Mouse (Mus musculus): ENCODE data around the gene Efnb1. TPM values are rescaled to one million over a fixed set of nuclear protein-coding genes. Genes with fewer than 3 reads are reported as not detected.

Gene Efnb1
- polyA plus RNA-seq, 1 experiment, result 32.6 TPM

- no peaks in the 10 kb centered on the region for H3K4me1 ChIP-seq (ENCODE audit: control insufficient read depth, insufficient read depth, low read length)
These were observed 16.8 kb downstream of the Efnb1 start for GRCm38 (mm10) chrX:99152566-99153265.

GRCm38 (mm10) chrX:99153266-99153646 is 17.3 kb downstream of the Efnb1 start:
- Histone ChIP-seq H3K4me3 (ENCODE audit: insufficient read depth, low read length) (no peak overlapping the region), H3K27ac (ENCODE audit: insufficient read depth, low read length) (no peak overlapping the region), H3K4me1 (ENCODE audit: control insufficient read depth, insufficient read depth, low read length) (no peaks in the 10 kb centered on the region)
- TF ChIP-seq POLR2A (IDR thresholded peaks at IDR 0.05; ENCODE audit: low read depth, low read length) (no peak), CTCF (IDR thresholded peaks at IDR 0.05; ENCODE audit: borderline replicate concordance, insufficient read depth, low read length) (no peak)

More at GRCm38 (mm10) chrX:99152566-99153265, 16.8 kb downstream of the Efnb1 start:
- Histone ChIP-seq H3K4me3 (ENCODE audit: insufficient read depth, low read length) (no peak overlapping the region), H3K27ac (ENCODE audit: insufficient read depth, low read length) (no peak overlapping the region)
- TF ChIP-seq POLR2A (IDR thresholded peaks at IDR 0.05; ENCODE audit: low read depth, low read length) (no peak), CTCF (IDR thresholded peaks at IDR 0.05; ENCODE audit: borderline replicate concordance, insufficient read depth, low read length) (no peak)

- TF ChIP-seq CTCF (IDR thresholded peaks at IDR 0.05; ENCODE audit: borderline replicate concordance, insufficient read depth, low read length), result no peak
- TF ChIP-seq POLR2A (IDR thresholded peaks at IDR 0.05; ENCODE audit: low read depth, low read length), result no peak
These were observed 18.4 kb downstream of the Efnb1 start for GRCm38 (mm10) chrX:99154358-99154757.

GRCm38 (mm10) chrX:99159020-99159419 is 23.1 kb downstream of the Efnb1 start:
- Histone ChIP-seq H3K4me1 (ENCODE audit: control insufficient read depth, insufficient read depth, low read length) (no peaks in the 10 kb centered on the region), H3K4me3 (ENCODE audit: insufficient read depth, low read length) (no peak overlapping the region), H3K27ac (ENCODE audit: insufficient read depth, low read length) (no peak overlapping the region)
- no peak for TF ChIP-seq CTCF (IDR thresholded peaks at IDR 0.05; ENCODE audit: borderline replicate concordance, insufficient read depth, low read length)
- no peak for TF ChIP-seq POLR2A (IDR thresholded peaks at IDR 0.05; ENCODE audit: low read depth, low read length)

More at GRCm38 (mm10) chrX:99154358-99154757, 18.4 kb downstream of the Efnb1 start:
- Histone ChIP-seq H3K27ac (ENCODE audit: insufficient read depth, low read length) (no peak overlapping the region), H3K4me1 (ENCODE audit: control insufficient read depth, insufficient read depth, low read length) (no peaks in the 10 kb centered on the region), H3K4me3 (ENCODE audit: insufficient read depth, low read length) (no peak overlapping the region)

- TF ChIP-seq POLR2A (IDR thresholded peaks at IDR 0.05; ENCODE audit: low read depth, low read length) (no peak), CTCF (IDR thresholded peaks at IDR 0.05; ENCODE audit: borderline replicate concordance, insufficient read depth, low read length) (no peak)
- Histone ChIP-seq H3K4me1 (ENCODE audit: control insufficient read depth, insufficient read depth, low read length) (no peaks in the 10 kb centered on the region), H3K27ac (ENCODE audit: insufficient read depth, low read length) (no peak overlapping the region), H3K4me3 (ENCODE audit: insufficient read depth, low read length) (no peak overlapping the region)
These were observed 28.2 kb downstream of the Efnb1 start for GRCm38 (mm10) chrX:99164111-99164510.

- TF ChIP-seq CTCF (IDR thresholded peaks at IDR 0.05; ENCODE audit: borderline replicate concordance, insufficient read depth, low read length) (no peak), POLR2A (IDR thresholded peaks at IDR 0.05; ENCODE audit: low read depth, low read length) (no peak)
- H3K27ac ChIP-seq (ENCODE audit: insufficient read depth, low read length), result no peak overlapping the region
- no peaks in the 10 kb centered on the region for H3K4me1 ChIP-seq (ENCODE audit: control insufficient read depth, insufficient read depth, low read length)
- H3K4me3 ChIP-seq (ENCODE audit: insufficient read depth, low read length), result no peak overlapping the region
These were observed 29.0 kb downstream of the Efnb1 start for GRCm38 (mm10) chrX:99164855-99165368.

- TF ChIP-seq POLR2A (IDR thresholded peaks at IDR 0.05; ENCODE audit: low read depth, low read length) (no peak), CTCF (IDR thresholded peaks at IDR 0.05; ENCODE audit: borderline replicate concordance, insufficient read depth, low read length) (no peak)
- Histone ChIP-seq H3K27ac (ENCODE audit: insufficient read depth, low read length) (no peak overlapping the region), H3K4me1 (ENCODE audit: control insufficient read depth, insufficient read depth, low read length) (no peaks in the 10 kb centered on the region), H3K4me3 (ENCODE audit: insufficient read depth, low read length) (no peak overlapping the region)
These were observed 31.1 kb downstream of the Efnb1 start for GRCm38 (mm10) chrX:99167014-99167413.

GRCm38 (mm10) chrX:99167550-99167949 is 31.6 kb downstream of the Efnb1 start:
- TF ChIP-seq CTCF (IDR thresholded peaks at IDR 0.05; ENCODE audit: borderline replicate concordance, insufficient read depth, low read length), result no peak
- Histone ChIP-seq H3K4me1 (ENCODE audit: control insufficient read depth, insufficient read depth, low read length) (no peaks in the 10 kb centered on the region), H3K27ac (ENCODE audit: insufficient read depth, low read length) (no peak overlapping the region), H3K4me3 (ENCODE audit: insufficient read depth, low read length) (no peak overlapping the region)

- no peak overlapping the region for H3K4me3 ChIP-seq (ENCODE audit: insufficient read depth, low read length)
- H3K4me1 ChIP-seq (ENCODE audit: control insufficient read depth, insufficient read depth, low read length), result no peaks in the 10 kb centered on the region
- H3K27ac ChIP-seq (ENCODE audit: insufficient read depth, low read length), result no peak overlapping the region
- no peak for TF ChIP-seq POLR2A (IDR thresholded peaks at IDR 0.05; ENCODE audit: low read depth, low read length)
- TF ChIP-seq CTCF (IDR thresholded peaks at IDR 0.05; ENCODE audit: borderline replicate concordance, insufficient read depth, low read length), result no peak
These were observed 36.4 kb downstream of the Efnb1 start for GRCm38 (mm10) chrX:99172301-99172700.

- Histone ChIP-seq H3K4me3 (ENCODE audit: insufficient read depth, low read length) (no peak overlapping the region), H3K27ac (ENCODE audit: insufficient read depth, low read length) (no peak overlapping the region), H3K4me1 (ENCODE audit: control insufficient read depth, insufficient read depth, low read length) (no peaks in the 10 kb centered on the region)
- no peak for TF ChIP-seq POLR2A (IDR thresholded peaks at IDR 0.05; ENCODE audit: low read depth, low read length)
- no peak for TF ChIP-seq CTCF (IDR thresholded peaks at IDR 0.05; ENCODE audit: borderline replicate concordance, insufficient read depth, low read length)
These were observed 49.2 kb downstream of the Efnb1 start for GRCm38 (mm10) chrX:99185081-99185596.
